Mouse (Mus musculus) MEL (cell line): ENCODE results near the gene Nr6a1. TPM values are rescaled to one million over a fixed set of nuclear protein-coding genes. Genes with fewer than 3 reads are reported as not detected.

Source experiments
- DNase-seq: peaks from one replicate; pipeline ENCODE4 v3.0.0; 2011; ENCODE audit warnings: low read depth, low spot score
- H3K27ac ChIP-seq: 2 replicates; pipeline ENCODE4 v1.5.1; 2012; ENCODE audit warnings: low read depth, mild to moderate bottlenecking, control low read depth, low read length, moderate library complexity; ENCODE audit not compliant: control insufficient read depth
- H3K27me3 ChIP-seq, 2 experiments: fragments of 150-350 bp in 1 of 2; sonication (generic) in 1 of 2; 2 replicates each; pipeline ENCODE4 v1.6.1; 2012; ENCODE audit warnings: low read length in 2 of 2, mild to moderate bottlenecking in 2 of 2, improper control_type of control experiment in 1 of 2, moderate library complexity in 1 of 2; ENCODE audit not compliant: insufficient read depth in 2 of 2, control insufficient read depth in 1 of 2
- H3K36me3 ChIP-seq, 2 experiments: 2 replicates each; pipeline ENCODE4 v1.6.1; 2012 to 2014; ENCODE audit warnings: low read length in 2 of 2, improper control_type of control experiment in 1 of 2, inconsistent platforms in 1 of 2, mild to moderate bottlenecking in 1 of 2; ENCODE audit not compliant: insufficient read depth in 2 of 2, control insufficient read depth in 1 of 2
- H3K4me1 ChIP-seq, 2 experiments: fragments of 150-350 bp in 1 of 2; sonication (generic) in 1 of 2; 2 replicates each; pipeline ENCODE4 v1.6.1; 2012; ENCODE audit warnings: low read length in 2 of 2, improper control_type of control experiment in 1 of 2, mild to moderate bottlenecking in 1 of 2; ENCODE audit not compliant: insufficient read depth in 2 of 2, control insufficient read depth in 1 of 2
- H3K4me3 ChIP-seq, 2 experiments: fragments of 150-350 bp in 1 of 2; sonication (generic) in 1 of 2; 2 replicates each; pipeline ENCODE4 v1.5.1; 2012; ENCODE audit warnings: low read depth in 2 of 2, low read length in 2 of 2, mild to moderate bottlenecking in 2 of 2, moderate library complexity in 2 of 2, control low read depth in 1 of 2, improper control_type of control experiment in 1 of 2; ENCODE audit not compliant: control insufficient read depth in 1 of 2, insufficient read depth in 1 of 2
- H3K79me2 ChIP-seq: 2 replicates; pipeline ENCODE4 v1.6.1; 2012; ENCODE audit warnings: mild to moderate bottlenecking, low read length, moderate library complexity; ENCODE audit not compliant: control insufficient read depth, poor library complexity, insufficient read depth
- H3K9ac ChIP-seq: 2 replicates; pipeline ENCODE4 v1.6.1; 2012; ENCODE audit warnings: low read depth, mild to moderate bottlenecking, control low read depth, low read length, moderate library complexity; ENCODE audit not compliant: control insufficient read depth, poor library complexity, severe bottlenecking
- H3K9me3 ChIP-seq: fragments of 150-350 bp; sonication (generic); replicated peaks from 2 replicates; pipeline ENCODE4 v1.6.1; 2012; ENCODE audit warnings: mild to moderate bottlenecking, low read length, improper control_type of control experiment, moderate library complexity; ENCODE audit not compliant: insufficient read depth
- BHLHE40 ChIP-seq: IDR thresholded peaks from 2 replicates; pipeline ENCODE4 v1.6.1; 2012; ENCODE audit warnings: low read depth, mild to moderate bottlenecking, inconsistent platforms, low read length, improper control_type of control experiment, borderline replicate concordance
- CHD1 ChIP-seq: IDR thresholded peaks from 2 replicates; pipeline ENCODE4 v1.6.1; 2012; ENCODE audit warnings: low read depth, mild to moderate bottlenecking, inconsistent platforms, low read length, improper control_type of control experiment
- CHD2 ChIP-seq: IDR thresholded peaks from 2 replicates; pipeline ENCODE4 v1.6.1; 2011; ENCODE audit warnings: low read length, improper control_type of control experiment
- CTCF ChIP-seq, 3 experiments: IDR thresholded peaks in 2 of 3; conservative IDR thresholded peaks in 1 of 3; 2 replicates each; pipeline ENCODE4 v1.5.1; 2011 to 2012; ENCODE audit warnings: low read length in 3 of 3, low read depth in 2 of 3, mild to moderate bottlenecking in 2 of 3, improper control_type of control experiment in 1 of 3, inconsistent platforms in 1 of 3, mixed read lengths in 1 of 3, moderate library complexity in 1 of 3; ENCODE audit not compliant: control insufficient read depth in 1 of 3, insufficient read depth in 1 of 3, poor library complexity in 1 of 3, severe bottlenecking in 1 of 3
- E2F4 ChIP-seq: IDR thresholded peaks from 2 replicates; pipeline ENCODE4 v1.6.1; 2011; ENCODE audit warnings: low read depth, low read length, improper control_type of control experiment, borderline replicate concordance
- ELF1 ChIP-seq: IDR thresholded peaks from 2 replicates; pipeline ENCODE4 v1.6.1; 2014; ENCODE audit warnings: low read depth, mild to moderate bottlenecking, inconsistent platforms, low read length, improper control_type of control experiment, moderate library complexity
- ETS1 ChIP-seq: IDR thresholded peaks from 2 replicates; pipeline ENCODE4 v1.6.1; 2012; ENCODE audit warnings: low read depth, mild to moderate bottlenecking, inconsistent platforms, low read length, improper control_type of control experiment, moderate library complexity
- HCFC1 ChIP-seq: IDR thresholded peaks from 2 replicates; pipeline ENCODE4 v1.6.1; 2012; ENCODE audit warnings: low read depth, mild to moderate bottlenecking, inconsistent platforms, low read length, improper control_type of control experiment, moderate library complexity
- MAFK ChIP-seq: IDR thresholded peaks from 2 replicates; pipeline ENCODE4 v1.6.1; 2011; ENCODE audit warnings: low read depth, mild to moderate bottlenecking, low read length, improper control_type of control experiment, borderline replicate concordance
- MAZ ChIP-seq: IDR thresholded peaks from 2 replicates; pipeline ENCODE4 v1.6.1; 2012; ENCODE audit warnings: low read depth, mild to moderate bottlenecking, inconsistent platforms, low read length, improper control_type of control experiment
- MYC ChIP-seq: IDR thresholded peaks from 2 replicates; pipeline ENCODE4 v1.6.1; 2011; ENCODE audit warnings: low read depth, mild to moderate bottlenecking, low read length, improper control_type of control experiment, moderate library complexity
- POLR2A ChIP-seq, 2 experiments: IDR thresholded peaks; 2 replicates each; pipeline ENCODE4 v1.6.1; 2011 to 2012; ENCODE audit warnings: low read length in 2 of 2, mild to moderate bottlenecking in 2 of 2, control low read depth in 1 of 2, improper control_type of control experiment in 1 of 2, low read depth in 1 of 2, moderate library complexity in 1 of 2; ENCODE audit not compliant: control insufficient read depth in 1 of 2, insufficient read depth in 1 of 2, poor library complexity in 1 of 2
- USF1 ChIP-seq: IDR thresholded peaks from 2 replicates; pipeline ENCODE4 v1.6.1; 2014; ENCODE audit warnings: low read depth, mild to moderate bottlenecking, inconsistent platforms, low read length, improper control_type of control experiment, moderate library complexity
- USF2 ChIP-seq, 2 experiments: IDR thresholded peaks; 2 replicates each; pipeline ENCODE4 v1.6.1; 2011 to 2012; ENCODE audit warnings: improper control_type of control experiment in 2 of 2, low read length in 2 of 2, borderline replicate concordance in 1 of 2, inconsistent platforms in 1 of 2, low read depth in 1 of 2, mild to moderate bottlenecking in 1 of 2; ENCODE audit not compliant: insufficient read depth in 1 of 2
- ZC3H11A ChIP-seq: IDR thresholded peaks from 2 replicates; pipeline ENCODE4 v1.6.1; 2012; ENCODE audit warnings: low read depth, mild to moderate bottlenecking, inconsistent platforms, low read length, improper control_type of control experiment
- ZNF384 ChIP-seq: IDR thresholded peaks from 2 replicates; pipeline ENCODE4 v1.6.1; 2012; ENCODE audit warnings: low read depth, mild to moderate bottlenecking, inconsistent platforms, low read length, improper control_type of control experiment
- polyA plus RNA-seq, 2 experiments: library from polyadenylated mRNA; stranded (reverse) in 1 of 2; unstranded in 1 of 2; fragments of >175 nt in 1 of 2; fragments of >200 nt in 1 of 2; gene quantifications; 2 replicates each; pipeline versions ENCODE4 v1.2.1 to v1.2.4; 2012; ENCODE audit warnings: low replicate concordance in 2 of 2, low read depth in 1 of 2; ENCODE audit not compliant: insufficient read length in 2 of 2, insufficient read depth in 1 of 2, missing spikeins in 1 of 2
- total RNA-seq: library from RNA; depleted of rRNA; stranded (reverse); fragments of 300-350 nt; gene quantifications from 2 replicates; pipeline ENCODE4 v1.2.3, GENCODE M21; 2012

Gene Nr6a1
- total and polyA plus RNA-seq, 3 experiments: 5.0 to 22.8 (median 10.2) TPM

GRCm38 (mm10) chr2:38908604-38909003 lies 18.9 kb downstream of the Nr6a1 start:
- no peak for DNase-seq
- no peak overlapping the region for H3K9ac ChIP-seq
- no peaks in the 10 kb centered on the region; a peak in 1 of 4 replicates for H3K4me1 ChIP-seq
- H3K27me3 ChIP-seq: no peaks in the 10 kb centered on the region
- peaks cover 2% of the 10 kb centered on the region; the same call in 1 of the 2 replicates for H3K79me2 ChIP-seq
- TF ChIP-seq HCFC1 (no peak), MAFK (peak; percentile 80; the same call in 1 of the 2 replicates), E2F4 (no peak), ZNF384 (no peak), MAZ (no peak), CHD2 (no peak), MYC (no peak), ETS1 (no peak), USF2 (IDR thresholded peaks at IDR 0.05; ENCODE audit: borderline replicate concordance in 1 of 2, insufficient read depth in 1 of 2, low read depth in 1 of 2, low read length in 2 of 2) (no peak)
- no peak overlapping the region for H3K4me3 ChIP-seq
- peaks cover 0 to 7% of the 10 kb centered on the region in 2 experiments; a peak in 1 of 4 replicates for H3K36me3 ChIP-seq
- no peak overlapping the region for H3K27ac ChIP-seq
- no peaks in the 10 kb centered on the region for H3K9me3 ChIP-seq

- Histone ChIP-seq H3K4me3 (no peak overlapping the region), H3K36me3 (peaks cover 0 to 14% of the 10 kb centered on the region in 2 experiments; a peak in 2 of 4 replicates), H3K9ac (no peak overlapping the region), H3K27me3 (no peaks in the 10 kb centered on the region), H3K79me2 (peaks cover 2% of the 10 kb centered on the region; the same call in 1 of the 2 replicates)
- TF ChIP-seq ELF1: no peak
- TF ChIP-seq CHD1: no peak
- TF ChIP-seq USF1: no peak
- no peak for TF ChIP-seq CHD2
- TF ChIP-seq BHLHE40: no peak
- TF ChIP-seq ZC3H11A: no peak
- TF ChIP-seq CTCF (IDR thresholded peaks at IDR 0.05 in 2 of 3, conservative IDR thresholded peaks at IDR 0.05 in 1 of 3; ENCODE audit: control insufficient read depth in 1 of 3, insufficient read depth in 1 of 3, low read depth in 2 of 3, low read length in 3 of 3, poor library complexity in 1 of 3, severe bottlenecking in 1 of 3): no peak
- TF ChIP-seq ZNF384: no peak
- TF ChIP-seq POLR2A (IDR thresholded peaks at IDR 0.05; ENCODE audit: control insufficient read depth in 1 of 2, insufficient read depth in 1 of 2, low read depth in 1 of 2, low read length in 2 of 2, poor library complexity in 1 of 2): no peak
- TF ChIP-seq HCFC1: no peak
- TF ChIP-seq, all 39 proteins: peak for 0
- no peak overlapping the region for H3K27ac ChIP-seq
- peaks cover 2 to 6% of the 10 kb centered on the region in 2 experiments; a peak in 3 of 4 replicates for H3K4me1 ChIP-seq
- H3K9me3 ChIP-seq: no peaks in the 10 kb centered on the region
- DNase-seq: no peak
Observed at GRCm38 (mm10) chr2:38906097-38906496, 21.4 kb downstream of the Nr6a1 start.
